Mouse (Mus musculus) forebrain, postnatal 0 days (tissue): Measurements from ENCODE around the gene Shisa9. TPM values are rescaled to one million over a fixed set of nuclear protein-coding genes. Genes with fewer than 3 reads are reported as not detected.

Experiments used
- ATAC-seq: fragments of 200-750 bp; cut with Nextera tagmentation; 2 replicates; pipeline ENCODE4 v1.8.0; 2017; ENCODE audit warnings: mild to moderate bottlenecking, moderate library complexity
- DNase-seq: peaks from one replicate; pipeline ENCODE4 v3.0.0-alpha.2; 2015
- H3K27ac ChIP-seq: fragments of 300-500 bp; sonication (generic); 2 replicates; pipeline ENCODE4 v1.5.1; 2014; ENCODE audit warnings: low read depth, mild to moderate bottlenecking, antibody characterized with exemption, low read length, moderate library complexity, mixed read lengths
- H3K27me3 ChIP-seq: fragments of 300-500 bp; sonication (generic); 2 replicates; pipeline ENCODE4 v1.6.1; 2014; ENCODE audit warnings: mild to moderate bottlenecking, low read length, mixed read lengths; ENCODE audit not compliant: insufficient read depth
- H3K36me3 ChIP-seq: fragments of 300-500 bp; sonication (generic); 2 replicates; pipeline ENCODE4 v1.6.1; 2014; ENCODE audit warnings: mild to moderate bottlenecking, moderate library complexity; ENCODE audit not compliant: insufficient read depth
- H3K4me1 ChIP-seq: fragments of 300-500 bp; sonication (generic); 2 replicates; pipeline ENCODE4 v1.6.1; 2014; ENCODE audit warnings: antibody characterized with exemption; ENCODE audit not compliant: insufficient read depth
- H3K4me2 ChIP-seq: fragments of 300-500 bp; sonication (generic); 2 replicates; pipeline ENCODE4 v1.6.1; 2014; ENCODE audit warnings: low read depth, mild to moderate bottlenecking, moderate library complexity
- H3K4me3 ChIP-seq: fragments of 300-500 bp; sonication (generic); 2 replicates; pipeline ENCODE4 v1.5.1; 2014; ENCODE audit warnings: low read depth, low read length, mixed read lengths
- H3K9ac ChIP-seq: fragments of 300-500 bp; sonication (generic); 2 replicates; pipeline ENCODE4 v1.6.1; 2014; ENCODE audit warnings: mild to moderate bottlenecking
- H3K9me3 ChIP-seq: fragments of 300-500 bp; sonication (generic); 2 replicates; pipeline ENCODE4 v1.6.1; 2016; ENCODE audit warnings: low read length
- CTCF ChIP-seq: sonication (generic); IDR thresholded peaks from 2 replicates; pipeline ENCODE4 v1.5.1; 2016; ENCODE audit warnings: antibody characterized with exemption, control low read depth, low read depth
- WGBS: fragments of 180-500 bp; shearing (Covaris S2); extraction: QIAGEN DNeasy Blood & Tissue Kit; methylation state at CpG from one replicate; pipeline ENCODE4 v1.1.7; 2014; 5-methylcytosine and 5-hydroxymethylcytosine counted together
- polyA plus RNA-seq: library from polyadenylated mRNA; unstranded; fragments of >200 nt; fragmentation: Nextera tagmentation; extraction: Ambion mirVana; gene quantifications from 2 replicates; pipeline ENCODE4 v1.2.1, GENCODE M21; 2015
- total RNA-seq: library from RNA; depleted of rRNA; stranded (reverse); fragments of >200 nt; gene quantifications from 2 replicates; pipeline ENCODE4 v1.2.3, GENCODE M21; 2014

Shisa9 gene
- total and polyA plus RNA-seq, 2 experiments from 2014 or later: 21.7 to 38.2 TPM

GRCm38 (mm10) chr16:12040935-12041334 is 57.0 kb downstream of the Shisa9 start:
- H3K4me3 ChIP-seq: no peak overlapping the region
- TF ChIP-seq CTCF: no peak
- 18% methylated on average over 5 of the region's 5 CpGs for WGBS
- no peak overlapping the region for H3K9ac ChIP-seq
- no peaks in the 10 kb centered on the region for H3K36me3 ChIP-seq
- no peaks in the 10 kb centered on the region for H3K27me3 ChIP-seq
- no peaks in the 10 kb centered on the region for H3K4me1 ChIP-seq
- DNase-seq (peak; percentile 83), ATAC-seq (peak; percentile 93)
- H3K9me3 ChIP-seq: no peaks in the 10 kb centered on the region
- no peak overlapping the region for H3K27ac ChIP-seq
- no peak overlapping the region for H3K4me2 ChIP-seq

GRCm38 (mm10) chr16:12052051-12052450 is 68.1 kb downstream of the Shisa9 start:
- no peaks in the 10 kb centered on the region for H3K4me1 ChIP-seq
- no peak for ATAC-seq
- H3K9ac ChIP-seq: no peak overlapping the region
- no peaks in the 10 kb centered on the region for H3K36me3 ChIP-seq
- DNase-seq: no peak
- no peak overlapping the region for H3K4me3 ChIP-seq
- H3K4me2 ChIP-seq: no peak overlapping the region
- no peaks in the 10 kb centered on the region for H3K27me3 ChIP-seq
- 93% methylated on average over 1 of the region's 1 CpGs for WGBS
- no peak overlapping the region for H3K27ac ChIP-seq
- no peaks in the 10 kb centered on the region for H3K9me3 ChIP-seq
- TF ChIP-seq CTCF: no peak

- H3K36me3 ChIP-seq: no peaks in the 10 kb centered on the region
- H3K4me1 ChIP-seq: peaks cover 9% of the 10 kb centered on the region
- H3K4me2 ChIP-seq: no peak overlapping the region
- TF ChIP-seq CTCF: no peak
- no peaks in the 10 kb centered on the region for H3K9me3 ChIP-seq
- no peaks in the 10 kb centered on the region for H3K27me3 ChIP-seq
- H3K27ac ChIP-seq: no peak overlapping the region
- 64% methylated on average over 5 of the region's 5 CpGs for WGBS
- ATAC-seq (no peak), DNase-seq (peak; percentile 54)
- no peak overlapping the region for H3K4me3 ChIP-seq
- H3K9ac ChIP-seq: no peak overlapping the region
These were observed 88.7 kb downstream of the Shisa9 start for GRCm38 (mm10) chr16:12072573-12072972.

GRCm38 (mm10) chr16:12076270-12076669 is 92.4 kb downstream of the Shisa9 start:
- H3K27me3 ChIP-seq: no peaks in the 10 kb centered on the region
- H3K36me3 ChIP-seq: no peaks in the 10 kb centered on the region
- H3K4me3 ChIP-seq: no peak overlapping the region
- peak; percentile 87 for ATAC-seq
- peaks cover 9% of the 10 kb centered on the region for H3K4me1 ChIP-seq
- peak overlapping the region; percentile 15; the same call in 1 of the 2 replicates for H3K27ac ChIP-seq
- no peak for TF ChIP-seq CTCF
- H3K4me2 ChIP-seq: no peak overlapping the region
- H3K9me3 ChIP-seq: no peaks in the 10 kb centered on the region
- WGBS: 15% methylated on average over 3 of the region's 3 CpGs
- H3K9ac ChIP-seq: no peak overlapping the region
- DNase-seq: peak; percentile 66

GRCm38 (mm10) chr16:12076700-12077099 is 92.8 kb downstream of the Shisa9 start:
- WGBS: 15% methylated on average over 2 of the region's 2 CpGs
- 0 out of 2 replicates have a peak, but pooled peaks have one; percentile 19 for ATAC-seq

GRCm38 (mm10) chr16:12083082-12083481 is 99.2 kb downstream of the Shisa9 start:
- Histone ChIP-seq H3K4me3 (no peak overlapping the region), H3K9me3 (no peaks in the 10 kb centered on the region), H3K4me2 (no peak overlapping the region), H3K27me3 (no peaks in the 10 kb centered on the region), H3K36me3 (no peaks in the 10 kb centered on the region), H3K4me1 (no peaks in the 10 kb centered on the region), H3K27ac (no peak overlapping the region), H3K9ac (no peak overlapping the region)
- DNase-seq (no peak), ATAC-seq (no peak)
- no peak for TF ChIP-seq CTCF
- 76% methylated on average over 2 of the region's 2 CpGs for whole genome bisulfite sequencing

More at GRCm38 (mm10) chr16:12076700-12077099, 92.8 kb downstream of the Shisa9 start:
- H3K9ac ChIP-seq: no peak overlapping the region
- H3K4me3 ChIP-seq: no peak overlapping the region
- H3K27me3 ChIP-seq: no peaks in the 10 kb centered on the region
- no peak for DNase-seq
- H3K36me3 ChIP-seq: no peaks in the 10 kb centered on the region
- no peak for TF ChIP-seq CTCF
- H3K4me1 ChIP-seq: peaks cover 9% of the 10 kb centered on the region
- H3K27ac ChIP-seq: peak overlapping the region; percentile 15; the same call in 1 of the 2 replicates
- H3K9me3 ChIP-seq: no peaks in the 10 kb centered on the region
- no peak overlapping the region for H3K4me2 ChIP-seq

- TF ChIP-seq CTCF: no peak
- no peak overlapping the region for H3K9ac ChIP-seq
- no peak overlapping the region for H3K4me3 ChIP-seq
- no peak overlapping the region for H3K4me2 ChIP-seq
- no peaks in the 10 kb centered on the region for H3K36me3 ChIP-seq
- 51% methylated on average over 5 of the region's 5 CpGs for WGBS
- H3K9me3 ChIP-seq: no peaks in the 10 kb centered on the region
- no peak overlapping the region for H3K27ac ChIP-seq
- H3K4me1 ChIP-seq: peaks cover 3% of the 10 kb centered on the region; the same call in 1 of the 2 replicates
- H3K27me3 ChIP-seq: no peaks in the 10 kb centered on the region
- DNase-seq: peak; percentile 68
- ATAC-seq: no peak; the same call in 1 of the 2 replicates
These were observed 106.8 kb downstream of the Shisa9 start for GRCm38 (mm10) chr16:12090604-12091235.
